Mouse (Mus musculus) cortical plate, adult 2 months (tissue): Measurements from ENCODE around the gene Hormad2.

Experiments used
- CTCF ChIP-seq: fragments of 200-500 bp; IDR thresholded peaks from 2 replicates; pipeline ENCODE4 v1.5.1; 2011; ENCODE audit warnings: mild to moderate bottlenecking, control low read depth, low read length; ENCODE audit not compliant: insufficient read depth; ENCODE audit errors: extremely low read depth
- POLR2A ChIP-seq: fragments of 200-500 bp; IDR thresholded peaks from 2 replicates; pipeline ENCODE4 v1.6.1; 2011; ENCODE audit warnings: mild to moderate bottlenecking, low read length, control low read depth; ENCODE audit not compliant: insufficient read depth; ENCODE audit errors: extremely low read depth

- TF ChIP-seq POLR2A (no peak), CTCF (no peak)
These were observed at the start of gene Hormad2 for GRCm38 (mm10) chr11:4440978-4441377.
